Mouse (Mus musculus): ENCODE results near the gene Adgrv1. TPM values are rescaled to one million over a fixed set of nuclear protein-coding genes. Genes with fewer than 3 reads are reported as not detected.

Gene Adgrv1
- polyA plus RNA-seq, 1 experiment = 27.1 TPM

- DNase-seq (ENCODE audit: low read depth) = no peak
- no peak for TF ChIP-seq CTCF (IDR thresholded peaks at IDR 0.05; ENCODE audit: borderline replicate concordance, extremely low read depth, insufficient read depth, insufficient read length)
- TF ChIP-seq POLR2A (IDR thresholded peaks at IDR 0.05; ENCODE audit: borderline replicate concordance, extremely low read depth, insufficient read depth, insufficient read length, poor library complexity, severe bottlenecking) = no peak
Observed at GRCm38 (mm10) chr13:81096424-81096823, 536.5 kb downstream of the Adgrv1 start.

- TF ChIP-seq CTCF (IDR thresholded peaks at IDR 0.05; ENCODE audit: borderline replicate concordance, extremely low read depth, insufficient read depth, insufficient read length) (no peak), POLR2A (IDR thresholded peaks at IDR 0.05; ENCODE audit: borderline replicate concordance, extremely low read depth, insufficient read depth, insufficient read length, poor library complexity, severe bottlenecking) (no peak)
- DNase-seq (ENCODE audit: low read depth) = no peak
Observed at GRCm38 (mm10) chr13:81094513-81094912, 538.4 kb downstream of the Adgrv1 start.

GRCm38 (mm10) chr13:81090051-81090836 lies 542.7 kb downstream of the Adgrv1 start:
- no peak for DNase-seq (ENCODE audit: low read depth)
- TF ChIP-seq POLR2A (IDR thresholded peaks at IDR 0.05; ENCODE audit: borderline replicate concordance, extremely low read depth, insufficient read depth, insufficient read length, poor library complexity, severe bottlenecking) (no peak), CTCF (IDR thresholded peaks at IDR 0.05; ENCODE audit: borderline replicate concordance, extremely low read depth, insufficient read depth, insufficient read length) (no peak)

GRCm38 (mm10) chr13:81086969-81087682 lies 545.8 kb downstream of the Adgrv1 start:
- no peak for TF ChIP-seq POLR2A (IDR thresholded peaks at IDR 0.05; ENCODE audit: borderline replicate concordance, extremely low read depth, insufficient read depth, insufficient read length, poor library complexity, severe bottlenecking)
- no peak for TF ChIP-seq CTCF (IDR thresholded peaks at IDR 0.05; ENCODE audit: borderline replicate concordance, extremely low read depth, insufficient read depth, insufficient read length)

DNA sequence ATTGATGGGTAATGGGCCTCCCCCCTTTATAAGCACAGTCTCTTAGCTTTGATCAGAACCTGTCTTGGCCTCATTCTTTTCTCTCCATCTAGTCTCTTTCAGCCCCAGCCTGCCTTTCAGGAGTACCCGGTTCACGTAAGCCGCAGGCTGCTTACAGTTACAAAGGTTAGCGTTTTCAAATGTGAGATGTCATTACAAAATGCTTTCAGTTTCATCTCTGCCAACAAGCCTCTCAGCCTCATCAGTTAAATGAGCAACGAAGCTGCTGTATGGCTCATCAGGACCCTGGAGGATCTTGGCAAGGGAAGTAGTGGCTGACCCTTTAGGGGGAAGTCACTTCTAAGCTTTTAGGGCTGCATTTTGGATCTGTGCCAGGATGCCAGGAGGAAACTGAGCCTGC lies 560.7 kb downstream of the Adgrv1 start:
- TF ChIP-seq CTCF (IDR thresholded peaks at IDR 0.05; ENCODE audit: borderline replicate concordance, extremely low read depth, insufficient read depth, insufficient read length) (no peak), POLR2A (IDR thresholded peaks at IDR 0.05; ENCODE audit: borderline replicate concordance, extremely low read depth, insufficient read depth, insufficient read length, poor library complexity, severe bottlenecking) (no peak)
- DNase-seq (ENCODE audit: low read depth) = peak; percentile 34

More at GRCm38 (mm10) chr13:81086969-81087682, 545.8 kb downstream of the Adgrv1 start:
- no peak for DNase-seq (ENCODE audit: low read depth)

GRCm38 (mm10) chr13:81051448-81051847 lies 581.5 kb downstream of the Adgrv1 start:
- no peak for DNase-seq (ENCODE audit: low read depth)
- TF ChIP-seq POLR2A (IDR thresholded peaks at IDR 0.05; ENCODE audit: borderline replicate concordance, extremely low read depth, insufficient read depth, insufficient read length, poor library complexity, severe bottlenecking) (no peak), CTCF (IDR thresholded peaks at IDR 0.05; ENCODE audit: borderline replicate concordance, extremely low read depth, insufficient read depth, insufficient read length) (no peak)

DNA sequence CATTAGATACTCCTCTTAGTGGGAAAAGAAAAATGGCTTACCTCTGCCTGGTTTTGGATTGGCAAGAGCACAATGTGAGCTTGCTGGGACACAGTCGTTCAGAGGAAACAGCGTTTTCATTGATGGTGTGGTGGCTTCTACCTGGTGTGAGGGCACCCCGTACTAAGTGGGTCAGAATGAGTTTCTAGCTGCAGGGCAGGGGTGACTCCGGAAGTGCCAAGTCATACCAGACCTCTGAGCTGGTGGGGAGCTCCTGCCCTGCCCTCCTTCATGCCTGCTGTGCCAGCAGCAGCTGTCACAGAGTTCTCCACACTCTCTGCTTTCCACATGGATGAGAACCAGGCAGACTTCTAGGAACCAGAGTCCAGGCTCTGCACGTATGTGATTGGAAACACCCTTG lies 582.0 kb downstream of the Adgrv1 start:
- TF ChIP-seq POLR2A (IDR thresholded peaks at IDR 0.05; ENCODE audit: borderline replicate concordance, extremely low read depth, insufficient read depth, insufficient read length, poor library complexity, severe bottlenecking) = no peak
- no peak for TF ChIP-seq CTCF (IDR thresholded peaks at IDR 0.05; ENCODE audit: borderline replicate concordance, extremely low read depth, insufficient read depth, insufficient read length)
- DNase-seq (ENCODE audit: low read depth) = no peak

DNA sequence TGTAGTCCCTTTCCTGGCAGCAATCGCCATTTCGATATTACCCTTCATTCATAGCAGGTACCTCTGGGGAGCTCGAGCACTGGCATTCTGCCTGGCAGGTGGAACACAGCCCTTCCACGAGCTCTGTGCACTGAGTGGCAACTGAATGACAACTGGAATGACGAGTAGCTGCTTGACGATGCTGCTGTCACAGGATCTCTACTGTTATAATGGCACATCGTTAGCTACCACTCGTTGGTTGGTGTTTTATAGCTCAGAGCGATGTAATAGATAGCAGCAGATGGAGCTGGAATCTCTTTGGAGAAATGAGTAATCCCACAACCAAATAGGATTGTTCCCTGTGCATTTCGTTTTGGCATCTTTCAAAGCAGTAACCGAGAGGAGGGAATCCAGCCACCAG lies 587.6 kb downstream of the Adgrv1 start:
- DNase-seq (ENCODE audit: low read depth) = peak; percentile 55
- TF ChIP-seq POLR2A (IDR thresholded peaks at IDR 0.05; ENCODE audit: borderline replicate concordance, extremely low read depth, insufficient read depth, insufficient read length, poor library complexity, severe bottlenecking) = no peak
- no peak for TF ChIP-seq CTCF (IDR thresholded peaks at IDR 0.05; ENCODE audit: borderline replicate concordance, extremely low read depth, insufficient read depth, insufficient read length)

Other genes starting within 250 kb of the Adgrv1 start
- 11.6 and 11.7 TPM in 2 replicates for gene Lysmd3, start 24.5 kb upstream of the Adgrv1 start, polyA plus RNA-seq (2012; rRNA removed)
- gene Polr3g, start 77.9 kb upstream of the Adgrv1 start, polyA plus RNA-seq (2012; rRNA removed) = 3.3 and 3.6 TPM in 2 replicates
- 11.4 and 14.7 TPM in 2 replicates for gene Mblac2, start 78.2 kb upstream of the Adgrv1 start, polyA plus RNA-seq (2012; rRNA removed)
- 175 and 187 TPM in 2 replicates for gene Cetn3, start 149.9 kb upstream of the Adgrv1 start, polyA plus RNA-seq (2012; rRNA removed)